Mouse (Mus musculus) neural tube, embryonic 13.5 days (tissue): Measurements from ENCODE around the gene Hspb9. TPM values are rescaled to one million over a fixed set of nuclear protein-coding genes. Genes with fewer than 3 reads are reported as not detected.

Source experiments
- ATAC-seq: fragments of 200-750 bp; cut with Nextera tagmentation; 2 replicates; pipeline ENCODE4 v1.8.0; 2017; ENCODE audit warnings: low read depth, mild to moderate bottlenecking, moderate TSS enrichment, moderate library complexity
- H3K27ac ChIP-seq: fragments of 300-500 bp; sonication (generic); replicated peaks from 2 replicates; pipeline ENCODE4 v1.5.1; 2015; ENCODE audit warnings: moderate library complexity, mild to moderate bottlenecking, inconsistent platforms
- H3K27me3 ChIP-seq: fragments of 300-500 bp; sonication (generic); 2 replicates; pipeline ENCODE4 v1.6.1; 2015; ENCODE audit warnings: mild to moderate bottlenecking, inconsistent platforms
- H3K36me3 ChIP-seq: fragments of 300-500 bp; sonication (generic); 2 replicates; pipeline ENCODE4 v1.6.1; 2015; ENCODE audit warnings: mild to moderate bottlenecking, inconsistent platforms
- H3K4me1 ChIP-seq: fragments of 300-500 bp; sonication (generic); replicated peaks from 2 replicates; pipeline ENCODE4 v1.6.1; 2015; ENCODE audit warnings: inconsistent platforms
- H3K4me2 ChIP-seq: fragments of 300-500 bp; sonication (generic); 2 replicates; pipeline ENCODE4 v1.6.1; 2015; ENCODE audit warnings: inconsistent platforms, mild to moderate bottlenecking, moderate library complexity
- H3K4me3 ChIP-seq: fragments of 300-500 bp; sonication (generic); 2 replicates; pipeline ENCODE4 v1.5.1; 2015; ENCODE audit warnings: mild to moderate bottlenecking, inconsistent platforms
- H3K9ac ChIP-seq: fragments of 300-500 bp; sonication (generic); 2 replicates; pipeline ENCODE4 v1.6.1; 2015; ENCODE audit warnings: moderate library complexity, mild to moderate bottlenecking, inconsistent platforms
- H3K9me3 ChIP-seq: fragments of 300-500 bp; sonication (generic); 2 replicates; pipeline ENCODE4 v1.6.1; 2016; ENCODE audit warnings: inconsistent platforms
- WGBS: fragments of 180-500 bp; shearing (Covaris S2); methylation state at CpG from one replicate; pipeline ENCODE4 v1.1.7; 2015; 5-methylcytosine and 5-hydroxymethylcytosine counted together
- polyA plus RNA-seq: library from polyadenylated mRNA; unstranded; fragments of >200 nt; fragmentation: Nextera tagmentation; extraction: Ambion mirVana; gene quantifications from 2 replicates; pipeline ENCODE4 v1.2.1, GENCODE M21; 2015

Hspb9 gene
- polyA plus RNA-seq, 1 experiment from 2014 or later, result 0.43 TPM

DNA sequence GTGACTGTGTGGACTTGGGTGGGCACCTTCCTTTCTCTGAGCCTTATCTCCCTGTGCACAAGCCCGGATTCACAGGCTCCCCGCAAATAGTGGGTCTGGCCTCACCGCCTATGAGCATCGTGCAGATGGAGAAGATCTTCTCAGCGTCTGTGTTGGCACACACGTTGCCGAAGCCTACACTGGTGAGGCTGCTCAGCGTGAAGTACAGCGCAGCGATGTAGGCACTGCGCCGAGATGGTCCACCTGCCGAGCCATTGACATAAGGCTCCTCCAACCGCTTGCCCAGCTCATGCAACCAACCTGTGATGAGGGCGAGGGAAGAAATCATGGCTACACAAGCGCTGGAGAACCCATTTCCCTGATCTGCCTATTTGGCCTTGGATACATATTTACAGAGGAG is 36.5 kb downstream of the Hspb9 start:
- Histone ChIP-seq H3K4me3 (no peak overlapping the region), H3K27me3 (peaks cover 28% of the 10 kb centered on the region), H3K9me3 (no peaks in the 10 kb centered on the region), H3K27ac (no peak overlapping the region), H3K9ac (no peak overlapping the region), H3K36me3 (peaks cover 21% of the 10 kb centered on the region), H3K4me1 (peaks cover 4% of the 10 kb centered on the region; the same call in 1 of the 2 replicates), H3K4me2 (no peak overlapping the region)
- 87% methylated on average over 16 of the region's 16 CpGs for WGBS
- ATAC-seq, result no peak

DNA sequence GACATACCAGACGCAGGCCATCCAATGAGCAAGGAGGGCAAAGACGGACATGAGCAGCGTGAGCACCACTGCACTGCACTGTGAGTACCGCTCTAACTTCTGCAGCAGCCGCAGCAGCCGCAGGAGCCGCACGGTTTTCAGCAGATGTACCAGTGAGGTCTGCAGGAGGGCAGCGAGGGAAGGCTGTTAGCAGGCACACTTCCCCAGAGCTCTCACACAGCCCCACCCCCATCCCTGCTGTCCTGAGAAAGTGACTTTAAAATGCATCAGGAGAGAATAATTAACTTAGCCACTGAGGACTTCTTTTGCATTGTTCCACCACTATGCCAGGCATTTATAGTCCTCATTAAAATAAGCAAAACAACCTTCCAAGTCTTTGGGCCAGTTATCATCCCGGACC is 38.6 kb downstream of the Hspb9 start:
- Histone ChIP-seq H3K4me3 (no peak overlapping the region), H3K27me3 (peaks cover 32% of the 10 kb centered on the region), H3K27ac (no peak overlapping the region), H3K9ac (no peak overlapping the region), H3K9me3 (no peaks in the 10 kb centered on the region), H3K36me3 (peaks cover 22% of the 10 kb centered on the region), H3K4me1 (peaks cover 4% of the 10 kb centered on the region; the same call in 1 of the 2 replicates), H3K4me2 (no peak overlapping the region)
- 16% methylated on average over 10 of the region's 10 CpGs for WGBS
- ATAC-seq, result no peak

DNA sequence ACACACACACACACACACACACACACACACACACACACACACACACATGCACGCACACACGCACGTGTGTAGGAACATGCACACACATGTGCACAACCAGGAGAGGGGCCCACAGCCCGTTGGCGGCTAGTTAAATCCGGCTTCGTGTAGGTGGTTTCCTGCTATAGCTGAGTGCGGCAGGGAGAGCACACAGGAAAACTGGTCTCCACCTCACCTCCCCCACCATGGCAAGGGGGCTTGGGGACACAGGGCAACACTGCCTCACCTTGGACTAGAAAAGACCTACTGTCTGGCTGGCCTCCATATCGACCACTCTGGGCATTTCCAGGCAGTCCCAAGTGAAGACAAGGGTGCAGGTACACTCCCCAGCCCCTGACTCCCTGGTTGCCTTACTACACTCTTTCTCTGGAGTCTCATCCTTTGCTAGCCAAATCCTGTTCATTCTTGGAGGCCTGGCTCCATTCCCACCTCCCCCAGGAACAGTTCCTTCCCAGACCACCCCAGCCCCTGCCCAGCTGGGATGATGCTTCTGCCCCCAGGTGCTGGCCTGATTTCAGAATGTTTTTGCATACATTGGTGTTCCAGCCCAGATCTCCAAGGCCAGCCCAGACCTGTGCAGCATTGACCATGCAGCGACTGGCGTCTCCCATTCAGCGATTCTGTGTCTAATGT is 40.5 kb downstream of the Hspb9 start:
- Histone ChIP-seq H3K36me3 (peaks cover 22% of the 10 kb centered on the region), H3K9ac (no peak overlapping the region), H3K4me3 (no peak overlapping the region), H3K4me2 (no peak overlapping the region), H3K27ac (no peak overlapping the region), H3K4me1 (peaks cover 12% of the 10 kb centered on the region), H3K9me3 (no peaks in the 10 kb centered on the region), H3K27me3 (peaks cover 30% of the 10 kb centered on the region)
- WGBS, result 90% methylated on average over 12 of the region's 12 CpGs
- ATAC-seq, result no peak

DNA sequence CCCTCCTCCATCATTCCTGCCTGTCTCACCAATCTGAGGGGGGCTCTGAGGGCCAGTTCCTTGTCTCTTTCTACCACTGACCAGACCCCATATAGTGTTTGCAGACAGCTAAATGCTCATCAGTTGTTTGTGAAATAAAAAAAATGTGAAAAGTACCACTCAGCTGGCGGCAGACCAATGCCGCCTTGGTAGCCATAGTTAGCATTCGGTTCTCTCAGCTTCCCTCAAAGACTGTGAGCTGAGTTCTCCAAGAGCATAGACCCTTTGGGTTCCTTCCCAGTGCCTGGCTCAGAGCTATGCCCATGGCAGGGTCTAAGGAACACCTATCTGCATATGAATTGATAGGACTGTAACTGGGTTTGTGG is 41.0 kb downstream of the Hspb9 start:
- no peak for ATAC-seq
- WGBS, result 89% methylated on average over 3 of the region's 3 CpGs
- Histone ChIP-seq H3K36me3 (peaks cover 18% of the 10 kb centered on the region), H3K4me1 (peaks cover 17% of the 10 kb centered on the region), H3K9me3 (no peaks in the 10 kb centered on the region), H3K4me2 (no peak overlapping the region), H3K27me3 (peaks cover 28% of the 10 kb centered on the region), H3K9ac (no peak overlapping the region), H3K4me3 (no peak overlapping the region), H3K27ac (no peak overlapping the region)

DNA sequence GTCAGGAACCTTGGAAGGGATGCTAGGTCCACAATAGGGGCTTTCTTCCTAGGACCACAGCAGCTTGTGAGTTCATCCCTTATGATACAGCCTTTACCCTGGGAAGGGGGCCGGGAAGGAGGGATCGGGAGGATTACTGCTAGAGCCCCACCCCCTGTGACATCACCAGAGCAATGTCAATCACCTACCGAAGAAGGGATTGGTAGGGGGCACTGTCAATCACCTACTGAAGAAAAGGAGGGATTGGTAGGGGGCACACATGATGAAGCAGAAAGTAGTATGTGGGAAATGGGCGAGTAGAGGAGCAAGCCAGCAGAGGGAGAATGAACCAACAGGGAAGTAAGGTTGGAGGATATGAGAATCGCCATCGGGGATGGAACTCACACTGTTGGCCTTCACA is 42.8 kb downstream of the Hspb9 start:
- no peak for ATAC-seq
- no peak overlapping the region for H3K4me3 ChIP-seq
- H3K9ac ChIP-seq, result no peak overlapping the region
- no peaks in the 10 kb centered on the region for H3K9me3 ChIP-seq
- WGBS, result 71% methylated on average over 6 of the region's 6 CpGs
- no peak overlapping the region for H3K27ac ChIP-seq
- peaks cover 20% of the 10 kb centered on the region for H3K27me3 ChIP-seq
- H3K4me2 ChIP-seq, result no peak overlapping the region
- H3K4me1 ChIP-seq, result peaks cover 25% of the 10 kb centered on the region
- peaks cover 11% of the 10 kb centered on the region for H3K36me3 ChIP-seq

DNA sequence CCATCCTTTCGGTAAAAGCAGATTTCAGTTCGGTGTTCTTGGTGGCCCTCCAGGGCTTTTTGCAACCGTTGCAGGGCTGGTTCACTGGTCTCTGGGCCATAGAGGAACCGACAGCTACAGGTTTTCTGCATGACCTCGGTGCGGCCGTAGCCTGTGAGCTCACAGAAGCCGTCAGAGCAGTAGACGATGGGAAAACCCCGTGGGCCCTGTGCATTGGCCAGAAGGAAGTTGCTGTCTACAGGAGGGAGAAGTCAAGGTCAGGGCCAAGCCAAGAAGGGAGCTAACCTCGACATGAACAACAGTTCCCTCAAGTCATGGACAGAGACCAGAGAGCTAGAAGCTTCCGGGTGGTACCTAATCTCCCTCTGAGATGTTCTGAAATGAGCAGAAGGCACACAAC is 43.9 kb downstream of the Hspb9 start:
- Histone ChIP-seq H3K4me2 (peak overlapping the region; percentile 65; the same call in 1 of the 2 replicates), H3K9me3 (no peaks in the 10 kb centered on the region), H3K4me1 (peaks cover 30% of the 10 kb centered on the region), H3K4me3 (no peak overlapping the region), H3K27me3 (peaks cover 19% of the 10 kb centered on the region), H3K9ac (no peak overlapping the region), H3K27ac (no peak overlapping the region), H3K36me3 (peaks cover 9% of the 10 kb centered on the region; the same call in 1 of the 2 replicates)
- WGBS, result 90% methylated on average over 12 of the region's 12 CpGs
- no peak for ATAC-seq

DNA sequence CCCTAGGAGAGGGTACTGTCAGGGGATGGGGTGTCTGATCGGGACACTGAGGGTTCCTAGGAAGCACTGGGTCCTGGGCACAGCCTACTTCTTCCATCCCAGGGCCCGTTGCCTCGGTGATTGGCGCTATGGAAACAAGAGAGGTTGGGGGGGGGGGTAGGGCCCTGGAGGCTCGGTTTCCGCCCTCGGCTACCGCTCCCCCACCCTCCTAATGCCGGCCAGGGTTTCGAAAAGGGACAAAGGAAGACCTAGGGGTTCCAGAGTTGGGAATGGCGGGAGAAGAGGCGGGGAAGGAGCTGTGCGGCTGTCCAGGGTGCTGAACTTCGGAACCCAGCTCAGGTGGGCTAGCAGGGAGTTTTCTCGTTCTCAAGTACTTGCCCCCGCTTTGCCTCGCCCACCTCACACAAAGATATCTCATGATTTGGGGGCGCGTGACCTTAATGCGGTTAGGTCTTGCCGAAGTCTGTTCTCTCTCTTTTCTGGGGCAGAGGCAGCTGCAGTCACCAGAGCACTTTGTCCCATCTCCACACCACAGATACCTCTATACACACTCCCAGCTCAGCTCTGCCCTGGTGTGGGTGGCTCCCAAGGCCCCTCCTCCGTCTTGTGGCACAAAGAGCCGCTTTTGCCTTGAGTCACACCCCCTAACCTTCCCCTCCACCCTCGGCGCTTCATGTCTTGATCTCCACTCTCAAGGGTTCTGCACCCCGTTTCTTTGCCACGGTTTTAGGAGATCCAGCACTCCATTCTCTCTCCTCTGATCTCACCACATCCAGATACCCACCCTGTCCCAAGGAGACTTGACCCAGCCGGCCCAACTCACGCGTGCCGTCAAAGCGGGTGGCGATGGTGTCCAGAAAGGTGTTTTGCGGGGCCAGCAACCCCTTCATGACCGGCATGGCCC is 45.3 kb downstream of the Hspb9 start:
- Histone ChIP-seq H3K27me3 (peaks cover 22% of the 10 kb centered on the region), H3K4me3 (peak overlapping the region; percentile 55), H3K4me1 (peaks cover 30% of the 10 kb centered on the region), H3K27ac (no peak overlapping the region; the same call in 1 of the 2 replicates), H3K9ac (peak overlapping the region; percentile 72), H3K36me3 (peaks cover 9% of the 10 kb centered on the region; the same call in 1 of the 2 replicates), H3K9me3 (no peaks in the 10 kb centered on the region), H3K4me2 (peak overlapping the region; percentile 65)
- under 1% methylated on average over 35 of the region's 35 CpGs for WGBS
- peak; percentile 51 for ATAC-seq

DNA sequence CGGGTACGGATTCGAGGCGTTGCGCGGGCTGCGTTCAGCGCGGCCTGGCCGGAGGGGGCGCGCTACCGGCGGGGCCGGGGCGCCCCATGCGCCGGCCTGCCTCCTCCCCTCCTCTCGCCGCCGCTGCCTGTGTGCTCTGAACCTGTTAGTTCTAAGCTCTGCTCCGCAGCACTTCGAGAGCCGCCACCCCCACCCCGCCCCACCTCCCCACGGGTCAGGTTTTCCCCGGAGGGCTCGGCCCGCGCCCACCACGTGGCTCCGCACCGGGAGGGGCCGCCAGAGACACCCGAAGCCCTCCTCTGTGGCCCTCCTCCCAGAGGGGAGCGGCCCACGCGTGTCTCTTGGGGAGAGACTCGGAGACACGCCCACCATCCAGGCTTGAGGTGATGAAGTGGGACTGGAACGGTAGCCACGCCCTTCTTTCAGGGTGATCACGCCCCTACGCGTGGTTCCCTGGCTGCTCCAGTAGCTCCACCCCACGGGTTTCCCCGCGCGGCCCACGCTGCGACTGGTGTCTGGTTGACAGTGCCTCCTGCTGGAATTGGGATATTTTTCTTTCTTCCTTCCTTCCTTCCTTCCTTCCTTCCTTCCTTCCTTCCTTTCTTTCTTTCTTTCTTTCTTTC is 46.1 kb downstream of the Hspb9 start, which contains the start of gene Kcnh4:
Gene Kcnh4 (minus strand): TSS at position 332 of the 623 bp plus-strand sequence.
- Histone ChIP-seq H3K4me2 (peak within 1 kb of the TSS; percentile 65), H3K9me3 (no peaks in the 10 kb centered on the region), H3K4me1 (peaks cover 30% of the 10 kb centered on the region), H3K4me3 (peak within 1 kb of the TSS; percentile 55), H3K9ac (peak within 1 kb of the TSS; percentile 72), H3K36me3 (peaks cover 5% of the 10 kb centered on the region; the same call in 1 of the 2 replicates), H3K27me3 (peaks cover 22% of the 10 kb centered on the region), H3K27ac (no peak within 1 kb of the TSS; the same call in 1 of the 2 replicates)
- WGBS, result under 1% methylated on average over 47 of the region's 51 CpGs
- peak; percentile 65 for ATAC-seq

DNA sequence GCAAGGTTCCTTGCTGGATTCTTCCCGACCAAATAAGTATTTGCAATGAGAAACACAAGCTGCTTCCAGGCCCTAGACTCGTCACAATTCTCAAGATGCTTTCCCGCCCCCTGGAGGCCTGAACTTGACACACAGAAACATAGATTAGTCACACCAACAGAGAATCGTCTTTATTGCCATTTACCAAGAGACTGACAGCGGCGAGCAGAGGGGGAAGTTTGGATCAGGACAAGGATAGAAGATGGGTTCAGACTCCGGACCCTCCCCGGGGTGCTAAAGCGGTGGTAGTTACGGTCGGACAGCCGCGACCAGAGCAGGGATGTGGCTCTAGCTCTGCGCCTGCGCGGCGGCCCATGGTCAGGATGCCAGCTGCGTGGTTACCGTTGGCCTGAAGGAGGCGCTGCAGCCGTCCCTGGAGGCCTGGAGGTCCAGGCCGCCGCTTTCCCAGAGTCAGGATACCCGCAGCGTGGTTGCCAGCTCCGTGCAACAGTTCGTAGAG is 47.9 kb downstream of the Hspb9 start:
- H3K4me3 ChIP-seq, result peak overlapping the region; percentile 45
- 0 out of 2 replicates have a peak overlapping the region, but pooled peaks have one; percentile 18 for H3K27ac ChIP-seq
- H3K9ac ChIP-seq, result peak overlapping the region; percentile 70
- peaks cover 30% of the 10 kb centered on the region for H3K4me1 ChIP-seq
- H3K27me3 ChIP-seq, result peaks cover 19% of the 10 kb centered on the region
- ATAC-seq, result peak; percentile 38
- no peaks in the 10 kb centered on the region for H3K9me3 ChIP-seq
- under 1% methylated on average over 27 of the region's 27 CpGs for WGBS
- H3K4me2 ChIP-seq, result peak overlapping the region; percentile 68
- H3K36me3 ChIP-seq, result no peaks in the 10 kb centered on the region

DNA sequence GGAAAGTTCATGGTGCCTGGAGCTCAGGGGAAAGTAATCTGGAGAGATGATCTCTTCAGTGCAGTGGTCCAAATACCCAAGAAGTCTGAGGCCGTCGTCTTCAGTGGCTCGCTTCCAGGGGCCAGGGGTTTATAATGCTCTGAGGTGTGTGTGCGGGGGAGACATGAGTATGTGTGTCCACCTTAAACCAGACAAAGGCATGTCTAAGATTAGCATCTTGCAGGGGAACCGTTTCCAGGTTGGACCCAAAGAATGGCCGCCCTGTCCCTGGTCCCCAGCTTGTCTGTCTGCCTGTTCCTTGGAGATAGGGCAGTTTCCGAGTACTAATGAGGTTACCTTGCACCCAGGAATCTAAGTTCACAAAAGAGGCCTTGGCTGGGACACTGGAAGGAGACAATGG is 49.2 kb downstream of the Hspb9 start, which contains the start of gene Hcrt:
Gene Hcrt (minus strand): TSS at position 101 of the 400 bp plus-strand sequence.
- Histone ChIP-seq H3K36me3 (no peaks in the 10 kb centered on the region), H3K4me3 (peak within 1 kb of the TSS; percentile 45), H3K4me1 (peaks cover 30% of the 10 kb centered on the region), H3K9me3 (no peaks in the 10 kb centered on the region), H3K27me3 (peaks cover 12% of the 10 kb centered on the region), H3K4me2 (peak within 1 kb of the TSS; percentile 68), H3K27ac (no peak within 1 kb of the TSS), H3K9ac (peak within 1 kb of the TSS; percentile 70)
- no peak for ATAC-seq
- 88% methylated on average over 7 of the region's 7 CpGs for WGBS
